Mouse (Mus musculus) right cerebral cortex, adult 2 months (tissue): ENCODE measurements around the gene Slc25a10.
A peak's percentile ranks its signal among the peaks of the same experiment; 100 is the strongest.

ENCODE experiments used
- DNase-seq, 2 experiments: peaks; one replicate each; pipeline ENCODE4 v3.0.0; 2021 to 2022; ENCODE audit warnings: low spot score in 2 of 2

Gene Slc25a10

DNA sequence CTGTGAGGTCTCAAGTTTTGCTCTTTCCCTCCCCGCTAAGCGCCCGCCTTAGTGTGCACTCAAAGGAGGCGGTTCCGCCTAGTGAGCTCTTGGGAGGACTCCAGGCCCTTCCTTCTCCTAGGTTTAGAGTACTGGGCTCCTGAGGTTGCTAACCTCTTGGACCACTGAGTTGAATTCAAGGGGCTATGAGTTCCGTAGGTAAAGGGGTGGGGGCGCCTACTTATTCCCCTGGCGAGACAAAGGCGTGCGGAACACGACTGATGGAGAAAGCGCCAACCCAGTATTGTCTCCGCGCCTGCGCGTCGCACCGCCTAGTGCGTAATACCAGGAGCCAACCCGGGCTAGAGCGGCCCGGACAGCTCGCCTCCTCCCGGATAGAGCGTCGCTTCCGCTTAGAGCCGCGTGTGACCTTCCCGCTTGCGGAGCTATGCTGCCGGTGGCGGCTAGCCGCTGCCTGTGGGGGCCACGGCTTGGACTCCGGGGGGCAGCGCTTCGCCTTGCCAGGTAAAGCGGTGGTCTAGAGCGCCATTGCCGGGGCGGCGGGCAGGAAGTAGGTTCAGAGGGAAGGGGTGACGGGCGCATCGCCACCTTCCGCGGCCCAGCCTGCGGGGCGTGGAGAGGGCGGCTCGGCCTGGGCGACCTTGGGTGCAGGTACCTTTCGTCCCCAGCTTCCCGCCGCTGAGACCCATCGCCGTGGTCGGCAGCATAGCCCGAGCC lies 7.2 kb upstream of the Slc25a10 start, which contains the start of gene Mrpl12:
Mrpl12 (plus strand) TSS at position 349 of the 717 bp plus-strand sequence.
- DNase-seq, result peak; percentile 91 to 93

DNA sequence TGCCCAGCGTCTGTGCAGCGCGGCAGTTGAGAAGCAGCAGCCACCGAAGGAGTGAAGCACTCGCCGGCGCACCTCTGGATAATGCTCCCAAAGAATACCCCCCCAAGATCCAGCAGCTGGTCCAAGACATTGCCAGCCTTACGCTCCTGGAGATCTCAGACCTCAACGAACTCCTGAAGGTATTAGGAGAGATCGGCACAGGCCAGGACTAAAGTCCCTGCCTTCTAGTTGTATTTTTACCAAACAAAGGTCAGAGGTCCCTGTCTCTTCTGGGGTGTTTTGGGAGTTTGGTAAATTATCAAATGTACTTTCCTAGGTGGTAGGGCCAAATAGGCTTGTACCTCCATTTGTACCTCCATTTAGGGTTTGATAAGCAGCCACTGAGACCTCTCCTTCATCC lies 6.4 kb upstream of the Slc25a10 start:
- DNase-seq, result no peak

DNA sequence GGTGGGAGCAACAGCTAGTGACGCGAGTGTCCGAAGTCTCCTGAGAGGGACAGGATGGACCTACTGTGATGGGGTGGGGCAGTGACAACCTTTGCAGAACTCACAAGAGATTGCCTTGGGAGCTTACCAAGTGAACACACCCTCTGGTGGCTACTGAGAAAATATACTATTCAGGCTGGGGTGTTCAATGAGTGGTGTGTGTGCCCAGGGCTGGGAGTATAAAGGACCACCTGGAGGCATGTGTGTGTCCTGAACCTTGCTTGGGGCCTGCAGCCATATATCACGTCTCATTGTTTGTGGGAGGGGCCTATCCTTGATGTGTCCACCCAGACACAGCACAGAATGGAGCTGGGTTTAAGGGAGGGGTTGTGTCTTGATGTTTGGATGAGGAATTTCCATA lies 3.1 kb upstream of the Slc25a10 start:
- DNase-seq, result no peak

DNA sequence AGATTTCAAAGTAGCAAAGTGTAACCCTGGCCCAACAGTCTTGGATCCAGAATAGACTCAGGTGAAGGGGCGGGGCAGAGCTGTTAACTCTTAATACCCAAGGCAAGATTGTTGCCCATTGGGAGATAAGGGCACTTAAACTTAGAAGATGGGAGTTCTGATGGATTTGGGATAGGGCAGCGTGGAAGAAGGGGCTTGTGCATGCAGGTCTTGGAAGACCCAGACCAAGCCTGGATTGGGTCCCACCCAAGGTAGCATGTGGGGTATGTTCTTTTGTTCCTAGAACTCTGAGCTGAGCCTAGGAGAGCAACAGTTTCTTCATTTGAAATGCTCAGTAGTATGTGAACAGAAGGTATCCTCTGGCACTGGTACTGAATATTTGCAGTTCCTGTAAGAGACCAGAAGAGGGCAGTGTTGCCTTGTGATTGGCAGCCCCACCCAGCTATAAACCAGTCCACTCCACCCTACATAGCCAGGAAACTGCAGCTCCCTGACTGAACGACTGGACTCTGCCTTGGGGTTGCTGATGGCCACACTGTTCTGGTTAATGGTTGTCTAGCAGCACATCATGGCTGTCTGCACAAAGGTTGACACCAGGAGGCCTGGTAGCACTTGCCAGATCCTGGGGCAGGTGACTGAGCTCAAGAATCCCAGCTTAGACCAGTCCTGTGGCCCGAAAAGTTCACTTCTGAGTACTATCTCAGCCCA lies 2.4 kb upstream of the Slc25a10 start:
- DNase-seq, result peak; percentile 62 to 71

DNA sequence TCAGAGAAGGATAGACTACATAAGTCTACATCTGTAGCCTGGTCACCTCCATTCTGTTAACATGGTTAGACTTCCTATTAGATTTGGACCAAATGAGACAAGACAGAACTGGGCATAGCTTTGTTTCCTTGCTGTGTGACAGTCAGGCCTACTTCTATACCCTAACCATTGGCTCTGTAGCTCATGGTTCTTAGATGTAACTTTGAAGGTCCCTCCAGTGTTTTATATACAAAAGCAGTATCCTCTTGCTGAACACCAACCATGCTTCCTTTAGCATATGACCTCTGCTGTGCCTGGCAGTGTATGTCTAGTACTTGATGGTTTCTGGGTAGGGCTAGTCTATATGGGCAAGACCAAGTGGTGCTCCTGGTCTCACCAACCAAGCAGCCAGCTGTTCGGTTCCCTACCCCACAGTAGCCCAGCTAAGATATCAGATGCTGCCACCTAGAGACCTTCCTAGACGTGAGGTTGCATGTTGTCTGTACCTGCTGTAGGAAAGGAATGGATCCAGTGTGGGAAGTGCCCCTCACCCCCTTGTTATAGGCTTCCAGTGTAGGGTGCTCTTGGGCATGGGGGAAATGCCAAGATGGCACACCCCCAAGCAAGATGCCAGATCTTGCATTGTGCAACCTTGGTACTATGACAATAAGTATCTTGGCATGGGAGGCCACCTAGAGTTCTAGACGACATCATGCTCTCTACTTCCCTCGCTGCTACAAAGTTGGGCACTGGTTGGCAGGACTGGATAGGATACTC lies 1.2 kb upstream of the Slc25a10 start:
- no peak for DNase-seq

DNA sequence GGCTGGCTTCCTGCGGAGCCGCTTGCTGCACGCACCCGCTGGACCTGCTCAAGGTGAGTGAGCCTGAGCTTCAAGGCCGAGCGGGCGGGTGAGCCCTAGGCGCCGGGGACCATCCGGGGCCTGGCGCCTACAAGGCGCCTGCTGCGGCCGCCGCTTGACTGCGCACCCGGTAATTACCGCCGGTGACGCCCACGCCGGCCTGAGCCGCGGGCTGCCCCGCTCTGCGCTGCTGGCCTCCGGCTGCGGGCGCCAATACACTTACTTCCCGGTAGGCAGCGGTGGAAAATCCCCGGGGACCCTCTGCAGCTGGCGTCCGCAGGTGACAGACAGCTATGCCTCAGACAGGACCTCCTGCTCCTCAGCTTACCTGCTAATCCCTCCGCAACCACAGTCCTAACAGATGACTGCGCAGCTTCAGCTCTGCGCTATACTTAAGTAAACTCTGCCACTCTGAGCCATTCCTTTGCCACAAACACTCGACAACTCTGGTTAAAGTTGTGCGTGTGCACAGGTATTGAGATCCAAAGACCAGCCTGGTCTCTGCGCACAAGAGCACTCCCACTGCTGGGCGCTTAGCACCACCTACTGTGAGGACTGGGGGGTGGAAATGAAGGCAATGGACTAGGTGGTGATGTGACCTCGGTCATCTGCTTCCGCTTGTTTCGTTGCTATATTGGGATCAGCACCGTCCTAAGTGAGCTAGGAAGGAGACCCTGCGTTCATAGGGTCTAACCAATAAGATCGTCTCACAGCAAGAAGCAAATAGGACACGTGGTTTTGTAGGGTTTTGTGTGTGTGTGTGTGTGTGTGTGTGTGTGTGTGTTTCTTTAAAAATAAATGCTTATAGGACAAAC lies 611 bp downstream of the Slc25a10 start:
- peak; percentile 30 to 43 for DNase-seq

DNA sequence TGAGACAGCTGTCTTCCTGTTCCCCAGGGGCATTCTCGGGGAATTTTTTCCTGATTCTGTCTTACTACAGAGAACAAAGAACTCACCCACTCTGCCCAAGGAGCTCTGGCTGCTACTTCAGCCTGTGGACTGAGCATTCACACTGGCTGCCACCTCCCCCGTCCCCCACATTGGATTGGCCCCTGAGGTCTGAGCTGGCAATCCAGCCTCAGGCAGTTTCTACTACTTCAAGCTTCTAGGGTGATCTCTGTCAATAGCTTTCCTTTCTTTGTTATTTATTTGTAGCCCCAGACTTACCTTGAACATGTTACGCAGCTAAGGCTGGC lies 1.2 kb downstream of the Slc25a10 start:
- no peak for DNase-seq

DNA sequence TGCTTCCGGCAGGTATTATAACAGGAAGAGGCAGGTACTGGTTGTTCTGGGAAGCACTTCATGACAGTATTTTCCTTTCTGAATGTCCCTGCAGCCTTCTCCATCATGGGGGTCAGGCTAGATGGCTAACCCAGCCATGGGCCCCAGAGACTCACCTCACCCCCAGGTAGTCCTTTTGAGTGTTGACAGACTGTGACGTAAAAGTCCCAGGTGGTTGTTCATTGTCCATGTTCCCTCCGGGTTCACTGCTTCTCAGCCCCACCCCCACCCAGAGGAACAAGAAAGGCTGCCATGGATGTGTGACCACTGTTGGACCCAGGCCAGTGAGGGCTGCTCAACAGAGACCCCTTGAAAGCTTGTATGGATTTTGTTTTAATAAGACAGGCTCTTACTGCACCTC lies 1.7 kb downstream of the Slc25a10 start:
- no peak for DNase-seq

DNA sequence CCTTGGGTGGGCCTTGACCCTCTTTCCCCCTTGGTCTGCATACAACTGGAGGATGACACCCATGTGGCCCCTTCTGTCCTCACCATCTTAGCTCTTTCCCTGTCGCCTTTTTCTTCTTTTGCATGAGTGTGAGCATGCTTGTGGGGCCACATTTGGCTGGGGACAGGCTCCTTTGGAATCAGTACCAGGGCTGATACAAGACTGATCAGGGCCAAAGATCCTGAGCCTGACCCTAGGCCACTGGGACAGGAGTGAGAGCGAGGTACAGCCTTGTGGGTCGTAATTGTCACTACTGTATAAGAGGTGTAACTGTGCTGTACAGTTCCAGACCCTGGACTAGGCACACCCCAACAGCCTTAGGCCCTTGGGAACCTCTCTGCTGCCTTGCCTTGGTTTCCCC lies 2.3 kb downstream of the Slc25a10 start:
- DNase-seq, result no peak

DNA sequence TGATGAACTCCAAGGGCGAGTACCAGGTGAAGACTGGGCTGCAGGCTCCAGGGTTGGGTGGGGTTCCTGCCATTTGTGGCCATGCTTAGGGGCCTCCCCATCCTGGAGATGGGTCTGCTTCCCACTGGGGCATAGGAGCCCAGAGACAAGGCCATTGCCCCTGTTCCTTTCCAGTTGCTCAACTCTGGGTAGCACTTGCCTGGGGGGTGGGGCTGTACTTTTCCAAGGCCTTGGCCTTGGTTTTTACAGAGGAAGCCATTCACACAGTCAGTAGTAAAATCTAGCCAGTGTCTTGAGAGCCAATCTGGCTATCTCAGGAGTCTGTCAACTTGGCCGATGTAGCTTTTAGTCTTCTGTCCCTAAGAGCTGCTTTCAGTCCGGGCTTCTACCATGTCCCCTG lies 5.8 kb downstream of the Slc25a10 start:
- DNase-seq, result no peak

DNA sequence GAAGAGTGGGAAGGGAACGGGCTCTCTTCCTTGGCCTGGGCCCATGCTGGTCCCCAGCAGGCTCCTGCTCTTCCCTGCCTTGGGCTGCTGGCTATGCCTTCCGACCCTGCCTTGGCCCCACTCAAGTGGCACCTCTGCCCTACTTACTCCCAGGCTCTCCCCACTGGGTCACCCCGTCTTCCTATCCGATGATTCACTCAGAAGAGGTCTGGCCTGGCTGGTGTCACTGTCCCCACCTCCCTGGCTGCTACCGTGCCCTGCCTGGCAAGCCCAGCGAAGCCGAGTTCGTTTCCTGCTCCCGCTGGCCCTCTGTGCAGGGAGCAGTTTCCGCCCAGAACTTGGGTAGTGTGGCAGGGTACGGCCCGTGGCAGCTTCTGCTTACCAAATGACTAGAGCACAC lies 6.6 kb downstream of the Slc25a10 start:
- DNase-seq, result no peak

DNA sequence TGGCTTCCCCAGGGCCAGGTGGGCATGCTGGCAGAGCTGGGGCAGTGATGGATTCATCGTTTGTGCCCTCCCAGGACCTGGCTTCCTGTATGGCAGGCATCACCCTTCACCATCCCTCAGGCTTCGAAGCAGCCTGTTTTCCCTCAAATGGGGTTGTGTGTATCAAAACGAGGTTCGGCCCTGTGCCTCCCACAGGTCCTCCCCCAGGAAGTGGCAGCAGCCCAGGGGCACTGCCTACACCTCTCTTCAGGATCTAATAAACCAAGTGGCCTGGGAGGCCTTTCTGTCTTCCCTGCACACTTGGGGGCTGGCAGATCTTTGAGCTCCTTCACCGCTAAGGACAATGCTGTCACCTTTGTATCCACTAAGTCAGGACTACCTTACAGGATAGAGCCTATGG lies 7.3 kb downstream of the Slc25a10 start:
- DNase-seq, result no peak

DNA sequence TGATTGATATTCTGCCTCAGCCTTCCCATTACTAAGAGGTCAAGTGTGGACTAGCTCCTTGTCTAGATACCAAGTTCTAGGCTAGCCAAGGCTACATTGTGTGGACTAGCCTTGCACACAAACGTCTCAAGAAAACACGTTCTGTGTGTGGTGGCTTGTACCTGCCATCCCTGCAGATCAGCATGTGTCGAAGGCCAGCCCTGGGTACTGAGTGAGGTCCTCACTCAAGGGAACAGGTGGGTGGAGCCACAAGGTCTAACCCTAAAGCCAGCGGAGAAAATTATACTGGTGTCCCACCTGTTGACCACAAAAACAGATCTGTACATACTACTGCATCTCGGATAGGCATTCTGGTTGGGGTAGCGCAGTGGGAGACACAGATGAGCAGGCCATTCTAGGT lies 8.3 kb downstream of the Slc25a10 start:
- DNase-seq, result no peak

DNA sequence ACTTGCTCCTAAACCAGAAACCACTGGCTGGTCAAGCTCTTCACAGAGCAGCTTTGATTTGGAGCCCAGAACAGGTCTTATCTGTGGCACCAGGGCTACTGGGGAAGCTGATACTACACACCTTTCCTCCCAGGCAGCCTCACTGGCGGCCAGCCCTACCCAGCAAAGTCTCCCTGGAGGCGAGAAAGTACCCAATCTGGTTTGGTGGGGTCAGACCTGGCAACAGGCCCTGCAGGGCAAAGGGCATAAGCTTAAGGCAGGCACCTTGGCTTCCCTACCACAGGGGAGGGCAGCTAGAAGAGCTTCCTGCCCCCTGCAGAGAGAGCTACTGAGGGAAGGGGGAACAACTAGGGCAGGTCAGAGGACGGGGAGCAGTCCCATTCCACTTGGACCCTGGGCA lies 8.7 kb downstream of the Slc25a10 start:
- no peak for DNase-seq

DNA sequence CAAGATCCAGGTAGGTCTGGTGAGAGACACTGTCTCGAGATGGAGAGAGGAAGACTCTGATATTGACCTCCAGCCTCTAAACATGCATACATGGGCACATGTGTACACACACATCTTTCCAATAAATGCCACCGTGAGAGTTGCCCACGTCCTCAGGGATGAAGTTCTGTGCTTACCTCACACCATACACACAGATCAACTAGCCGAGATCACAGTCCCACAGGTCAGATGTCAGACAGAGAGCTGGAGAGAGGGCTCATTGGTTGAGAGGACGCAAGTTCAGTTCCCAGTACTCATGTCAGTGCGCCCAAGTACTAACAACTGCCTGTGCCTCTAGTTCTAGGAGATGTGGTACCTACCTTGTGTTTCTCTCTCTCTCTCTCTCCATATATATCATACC lies 9.4 kb downstream of the Slc25a10 start:
- DNase-seq, result no peak

DNA sequence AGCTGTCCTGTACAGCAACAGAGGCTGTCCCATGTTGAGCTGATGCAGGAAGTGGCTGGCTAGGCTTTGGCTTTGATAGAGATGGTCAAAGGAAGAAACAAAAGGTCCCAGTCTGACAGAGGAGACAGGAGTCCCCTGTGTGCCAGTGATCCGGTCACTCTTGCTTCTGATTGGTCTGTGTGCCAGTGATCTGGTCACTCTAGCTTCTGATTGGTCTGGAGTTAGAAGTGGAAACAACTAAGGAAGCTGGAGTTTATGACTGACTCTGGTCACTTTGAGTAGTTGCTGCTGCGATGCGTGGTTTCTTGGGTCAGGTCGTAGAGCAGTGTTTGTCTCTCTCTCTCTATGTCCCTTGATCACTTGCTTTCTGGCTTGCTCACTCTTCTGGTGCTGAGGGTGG lies 10.1 kb downstream of the Slc25a10 start:
- DNase-seq, result no peak

DNA sequence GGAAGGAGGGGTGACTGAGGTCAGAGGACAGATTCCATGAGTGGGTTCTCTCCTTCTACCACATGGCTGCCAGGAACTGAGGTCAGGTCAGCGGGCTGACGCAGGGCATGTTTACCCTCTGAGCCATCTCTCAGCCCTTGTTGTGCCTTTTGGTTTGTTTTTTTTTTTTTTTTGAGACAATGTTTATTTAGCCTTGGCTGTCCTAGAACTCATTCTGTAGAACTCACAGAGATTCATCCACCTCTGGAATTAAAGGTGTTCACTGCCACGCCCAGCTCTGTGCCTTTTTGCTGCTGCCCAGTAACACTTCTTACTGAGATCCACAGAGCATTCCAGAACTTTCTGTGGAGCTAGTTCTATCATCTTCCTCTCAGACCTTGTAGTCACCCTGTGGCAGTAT lies 14.0 kb downstream of the Slc25a10 start:
- DNase-seq, result no peak

DNA sequence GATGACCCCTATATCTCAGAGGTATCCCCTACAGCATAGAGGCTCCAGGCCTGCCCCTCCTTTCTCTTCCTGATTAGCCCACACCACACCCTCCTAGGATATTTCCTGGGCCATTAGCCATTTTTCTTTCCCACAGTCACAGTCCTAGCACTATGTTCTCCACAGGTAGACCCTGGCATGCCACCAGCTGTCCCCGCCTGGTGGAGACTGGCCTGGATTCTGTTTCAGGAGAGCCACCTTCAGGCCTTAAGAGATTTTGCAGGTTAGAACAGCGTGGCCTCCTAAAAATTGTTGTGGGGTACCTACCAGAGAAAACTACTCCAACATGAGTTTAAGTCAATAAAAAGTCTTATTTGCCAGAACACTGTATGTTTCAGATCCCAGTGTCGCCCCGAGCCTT lies 15.3 kb downstream of the Slc25a10 start:
- no peak for DNase-seq

DNA sequence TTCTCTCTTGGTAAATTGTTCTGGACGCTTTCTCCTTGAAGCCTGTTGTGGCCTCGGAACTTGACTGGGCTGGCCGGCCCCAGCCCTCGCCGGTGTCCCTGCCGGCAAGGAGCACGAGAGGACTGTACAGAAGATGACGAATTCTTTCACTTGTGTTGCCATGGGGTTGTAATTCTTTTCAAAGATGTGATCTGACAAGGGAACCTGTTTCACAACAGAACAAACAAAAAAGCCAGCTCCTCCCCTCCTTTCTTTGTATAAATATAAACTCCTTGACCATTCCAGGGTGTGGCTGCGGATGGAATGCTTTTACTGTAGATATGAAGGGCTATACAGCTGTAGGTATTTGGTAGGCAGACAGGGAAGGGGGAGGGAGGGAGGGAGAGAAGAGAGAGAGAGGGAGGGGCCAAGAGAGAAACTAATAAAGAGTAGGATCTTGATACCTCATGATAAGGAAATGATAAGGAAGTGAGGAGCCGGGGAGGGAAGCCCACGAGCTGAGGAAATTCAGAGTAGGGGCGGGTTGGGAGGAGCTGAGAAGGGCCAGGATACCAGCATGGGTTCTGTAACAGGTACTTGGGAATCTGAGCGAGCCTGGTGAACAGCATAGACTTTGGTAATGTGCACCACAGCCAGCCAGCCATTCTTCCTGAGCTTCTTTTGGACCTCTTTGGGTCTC lies 16.1 kb downstream of the Slc25a10 start:
- no peak for DNase-seq

DNA sequence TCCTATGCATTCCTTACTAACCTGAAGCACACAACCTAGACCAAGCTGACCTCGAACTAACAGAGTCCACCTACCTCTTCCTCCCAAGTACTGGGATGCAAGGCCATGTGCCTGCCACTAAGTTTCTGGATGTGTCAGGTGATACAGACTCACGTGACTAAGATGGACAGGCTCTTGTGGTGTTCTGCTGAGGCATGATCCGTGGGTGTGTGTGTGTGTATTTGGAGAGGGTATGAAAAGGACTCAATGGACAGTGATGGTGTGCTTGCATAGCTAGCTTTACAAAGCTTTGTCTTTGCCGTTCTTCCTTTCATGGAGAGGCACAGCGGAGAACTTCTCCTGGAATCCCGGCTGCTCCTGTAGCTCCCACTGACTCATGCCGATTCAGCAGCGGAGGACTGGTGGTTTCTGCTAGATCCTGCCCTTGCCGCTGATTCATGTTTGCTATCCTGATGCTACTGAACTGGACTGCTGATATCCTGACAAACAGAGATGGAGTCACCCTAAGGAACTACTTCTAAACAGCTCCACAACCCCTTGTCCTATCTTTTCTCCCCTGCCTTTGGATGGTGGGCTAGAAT lies 16.7 kb downstream of the Slc25a10 start:
- DNase-seq, result no peak

DNA sequence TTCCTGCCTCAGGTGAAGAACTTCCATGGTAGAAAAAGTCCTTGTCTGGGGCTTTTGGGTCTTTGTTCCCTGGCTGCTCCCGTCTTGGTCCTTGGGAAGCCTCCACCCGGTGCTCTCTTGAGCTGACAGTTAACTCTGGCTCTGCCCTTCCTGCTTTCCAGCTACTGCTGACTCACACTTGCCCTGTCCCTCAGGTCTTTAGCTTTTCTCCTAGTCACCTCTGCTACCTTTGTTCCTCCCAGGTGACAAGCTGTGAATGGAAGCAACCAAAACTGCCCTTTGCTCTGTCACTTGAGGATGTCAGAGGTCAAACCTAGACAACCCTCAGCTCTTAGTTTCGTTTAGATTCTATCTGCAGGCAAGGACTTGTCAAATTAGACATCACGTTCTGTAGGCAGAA lies 18.3 kb downstream of the Slc25a10 start:
- no peak for DNase-seq
